Mouse (Mus musculus) olfactory bulb, adult 2 months (tissue): ENCODE data around the gene Cdkal1.

ENCODE experiments used
- CTCF ChIP-seq: fragments of 200-500 bp; IDR thresholded peaks from 2 replicates; pipeline ENCODE4 v1.5.1; 2012; ENCODE audit warnings: low read depth, mild to moderate bottlenecking, low read length, moderate library complexity; ENCODE audit not compliant: insufficient read depth
- POLR2A ChIP-seq: fragments of 200-500 bp; IDR thresholded peaks from 2 replicates; pipeline ENCODE4 v1.6.1; 2012; ENCODE audit warnings: mild to moderate bottlenecking, low read depth, low read length, moderate library complexity; ENCODE audit not compliant: insufficient read depth

GRCm38 (mm10) chr13:29768104-29768503, 87.4 kb downstream of the Cdkal1 start:
- TF ChIP-seq CTCF (no peak), POLR2A (no peak)
